Mouse (Mus musculus): ENCODE data around the gene Rnf224.
"Not testable (repeated sequence)": the region's sequence is repeated elsewhere in the genome, so short reads cannot be mapped to it uniquely, and the experiment has no call there.

DNA sequence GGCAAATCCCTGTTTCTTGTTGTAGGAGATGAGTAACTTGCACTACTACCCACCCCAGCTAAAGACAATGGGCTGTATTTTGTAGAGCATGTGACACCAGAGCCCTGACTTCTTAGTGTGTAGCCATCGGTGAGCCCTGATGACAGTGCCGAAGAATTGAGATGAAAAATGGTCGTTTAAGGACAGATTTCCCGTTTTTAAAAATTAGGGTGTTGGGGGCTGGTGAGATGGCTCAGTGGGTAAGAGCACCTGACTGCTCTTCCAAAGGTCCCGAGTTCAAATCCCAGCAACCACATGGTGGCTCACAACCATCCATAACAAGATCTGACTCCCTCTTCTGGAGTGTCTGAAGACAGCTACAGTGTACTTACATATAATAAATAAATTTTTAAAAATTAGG lies 20.7 kb upstream of the Rnf224 start:
- TF ChIP-seq CTCF (IDR thresholded peaks at IDR 0.05; ENCODE audit: insufficient read depth, low read length); POLR2A (IDR thresholded peaks at IDR 0.05; ENCODE audit: borderline replicate concordance, extremely low read depth, low read depth, low read length): not testable (repeated sequence)
